Mouse (Mus musculus) C2C12 (cell line): ENCODE results near the gene Trip10. TPM values are rescaled to one million over a fixed set of nuclear protein-coding genes. Genes with fewer than 3 reads are reported as not detected.

Source experiments
- H3K27me3 ChIP-seq: one replicate; pipeline ENCODE4 v1.6.1; 2011; ENCODE audit not compliant: control insufficient read depth, insufficient read depth, insufficient read length
- H3K36me3 ChIP-seq: one replicate; pipeline ENCODE4 v1.6.1; 2011; ENCODE audit not compliant: control insufficient read depth, insufficient read depth
- H3K4me3 ChIP-seq: one replicate; pipeline ENCODE4 v1.5.1; 2011; ENCODE audit warnings: mild to moderate bottlenecking, control low read depth; ENCODE audit not compliant: poor library complexity, insufficient read depth, severe bottlenecking
- H3K79me2 ChIP-seq: one replicate; pipeline ENCODE4 v1.6.1; 2011; ENCODE audit not compliant: control insufficient read depth, insufficient read depth
- H3K79me3 ChIP-seq: one replicate; pipeline ENCODE4 v1.6.1; 2011; ENCODE audit warnings: low read depth, control low read depth
- H3ac ChIP-seq: one replicate; pipeline ENCODE3; 2011; ENCODE audit warnings: low read depth; ENCODE audit not compliant: control insufficient read depth, insufficient read length
- CEBPB ChIP-seq: IDR thresholded peaks from one replicate; pipeline ENCODE4 v1.6.1; 2011; ENCODE audit warnings: low read depth, mild to moderate bottlenecking, control low read depth, moderate library complexity
- CTCF ChIP-seq: IDR thresholded peaks from one replicate; pipeline ENCODE4 v1.5.1; 2011; ENCODE audit not compliant: control insufficient read depth, insufficient read depth, insufficient read length
- FOSL1 ChIP-seq: IDR thresholded peaks from one replicate; pipeline ENCODE4 v1.8.0; 2011; ENCODE audit warnings: mild to moderate bottlenecking, low read length; ENCODE audit not compliant: poor library complexity, insufficient read depth, severe bottlenecking
- MAX ChIP-seq: IDR thresholded peaks from one replicate; pipeline ENCODE4 v1.6.1; 2011; ENCODE audit warnings: mild to moderate bottlenecking, control low read depth
- MYOD1 ChIP-seq: IDR thresholded peaks from one replicate; pipeline ENCODE4 v1.6.1; 2011; ENCODE audit warnings: low read depth; ENCODE audit not compliant: control insufficient read depth, insufficient read length
- MYOG ChIP-seq: IDR thresholded peaks from one replicate; pipeline ENCODE4 v1.6.1; 2011; ENCODE audit not compliant: control insufficient read depth, insufficient read length; ENCODE audit errors: extremely low read depth
- USF1 ChIP-seq: IDR thresholded peaks from one replicate; pipeline ENCODE4 v1.6.1; 2011; ENCODE audit warnings: low read depth, mild to moderate bottlenecking, control low read depth, moderate library complexity
- polyA plus RNA-seq: library from polyadenylated mRNA; unstranded; fragments of >200 nt; fragmentation: generic; extraction: Trizol; gene quantifications from one replicate; pipeline ENCODE4 v1.2.1, GENCODE M21; 2012; ENCODE audit warnings: missing spikeins

Trip10 gene
- polyA plus RNA-seq, 1 experiment = 45.7 TPM

- no peaks in the 10 kb centered on the region for H3K36me3 ChIP-seq
- no peak overlapping the region for H3ac ChIP-seq
- no peaks in the 10 kb centered on the region for H3K79me3 ChIP-seq
- H3K4me3 ChIP-seq = no peak overlapping the region
- H3K79me2 ChIP-seq = no peaks in the 10 kb centered on the region
- TF ChIP-seq USF1 (no peak), FOSL1 (no peak), MAX (no peak), CEBPB (no peak), MYOD1 (no peak), CTCF (no peak), MYOG (no peak)
- H3K27me3 ChIP-seq = peaks cover 43% of the 10 kb centered on the region
Observed at GRCm38 (mm10) chr17:57227468-57227867, 21.8 kb upstream of the Trip10 start.

GRCm38 (mm10) chr17:57228014-57228413 is 21.2 kb upstream of the Trip10 start, which contains the start of gene C3:
Gene C3 (minus strand): TSS chr17:57228136.
- H3ac ChIP-seq = no peak within 1 kb of the TSS

DNA sequence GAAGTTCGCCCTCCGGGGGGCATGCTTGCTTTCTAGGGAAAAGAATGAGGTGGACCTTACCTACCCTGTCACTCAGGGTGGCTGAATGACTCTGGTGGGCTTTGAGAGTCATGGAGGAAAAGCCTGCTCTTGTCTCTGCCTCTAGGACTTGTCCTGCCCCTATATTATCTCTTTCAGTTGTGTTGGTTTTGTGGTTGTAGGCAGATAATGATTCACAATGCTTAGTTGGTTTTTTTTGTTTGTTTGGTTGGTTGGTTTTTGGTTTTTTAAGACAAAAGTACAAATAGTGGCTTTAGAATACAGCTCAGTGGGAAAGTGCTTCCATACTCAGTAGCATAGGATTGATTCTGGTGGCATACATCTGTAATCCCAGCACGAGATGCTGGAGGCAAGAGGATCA is 20.4 kb upstream of the Trip10 start:
- H3K27me3 ChIP-seq = peaks cover 30% of the 10 kb centered on the region

More at GRCm38 (mm10) chr17:57228014-57228413, 21.2 kb upstream of the Trip10 start, which contains the start of gene C3:
- H3K79me2 ChIP-seq = no peaks in the 10 kb centered on the region
- H3K36me3 ChIP-seq = no peaks in the 10 kb centered on the region
- TF ChIP-seq CEBPB = peak; percentile 35
- TF ChIP-seq USF1 = no peak
- no peaks in the 10 kb centered on the region for H3K79me3 ChIP-seq
- peaks cover 39% of the 10 kb centered on the region for H3K27me3 ChIP-seq
- H3K4me3 ChIP-seq = no peak within 1 kb of the TSS

GRCm38 (mm10) chr17:57229851-57230727 is 19.2 kb upstream of the Trip10 start:
- TF ChIP-seq CTCF (no peak), MYOD1 (no peak), USF1 (no peak), MAX (no peak), FOSL1 (no peak), CEBPB (no peak), MYOG (no peak)

More for the DNA sequence above, 20.4 kb upstream of the Trip10 start:
- Histone ChIP-seq H3K79me3 (no peaks in the 10 kb centered on the region), H3ac (no peak overlapping the region), H3K4me3 (no peak overlapping the region), H3K36me3 (no peaks in the 10 kb centered on the region), H3K79me2 (no peaks in the 10 kb centered on the region)
- TF ChIP-seq MYOD1 = no peak
- TF ChIP-seq USF1 = no peak
- no peak for TF ChIP-seq CTCF
- no peak for TF ChIP-seq MAX
- no peak for TF ChIP-seq MYOG
- no peak for TF ChIP-seq FOSL1
- no peak for TF ChIP-seq CEBPB

DNA sequence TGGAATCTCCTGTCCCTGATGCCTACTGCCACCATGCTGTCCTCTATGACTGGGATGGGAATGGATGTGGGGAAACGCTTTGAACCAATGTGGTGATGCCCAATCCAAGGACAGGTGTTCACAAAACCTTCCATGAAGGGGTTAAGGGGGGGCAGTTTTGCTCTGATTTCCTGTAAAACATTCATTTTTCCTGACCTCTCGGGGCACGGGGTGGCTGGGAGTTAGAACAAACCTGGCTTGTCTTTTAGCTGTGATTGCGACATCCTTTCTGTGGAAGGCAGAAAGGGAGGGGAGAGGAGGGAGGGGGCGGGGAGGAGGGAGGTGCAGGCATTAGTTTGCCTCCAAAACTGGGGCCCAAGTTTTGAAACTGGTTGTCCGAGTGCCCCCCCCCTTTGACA is 18.5 kb upstream of the Trip10 start:
- Histone ChIP-seq H3K79me2 (no peaks in the 10 kb centered on the region), H3K79me3 (no peaks in the 10 kb centered on the region), H3K4me3 (no peak overlapping the region), H3K36me3 (no peaks in the 10 kb centered on the region), H3K27me3 (peaks cover 16% of the 10 kb centered on the region), H3ac (no peak overlapping the region)
- TF ChIP-seq MYOG (no peak), CEBPB (peak; percentile 71)

More at GRCm38 (mm10) chr17:57229851-57230727, 19.2 kb upstream of the Trip10 start:
- H3K4me3 ChIP-seq = no peak overlapping the region
- no peak overlapping the region for H3ac ChIP-seq
- H3K79me3 ChIP-seq = no peaks in the 10 kb centered on the region
- no peaks in the 10 kb centered on the region for H3K79me2 ChIP-seq
- peaks cover 19% of the 10 kb centered on the region for H3K27me3 ChIP-seq
- no peaks in the 10 kb centered on the region for H3K36me3 ChIP-seq

GRCm38 (mm10) chr17:57231321-57231771 is 17.9 kb upstream of the Trip10 start:
- Histone ChIP-seq H3ac (no peak overlapping the region), H3K79me2 (no peaks in the 10 kb centered on the region), H3K79me3 (no peaks in the 10 kb centered on the region), H3K27me3 (peaks cover 10% of the 10 kb centered on the region), H3K36me3 (no peaks in the 10 kb centered on the region), H3K4me3 (no peak overlapping the region)
- TF ChIP-seq CEBPB (no peak), MYOD1 (no peak), CTCF (no peak), MYOG (no peak), USF1 (no peak), FOSL1 (no peak), MAX (no peak)
